Mouse (Mus musculus) ovary, postnatal 14 days (tissue): Measurements from ENCODE around the gene Mettl26.

Experiments
- DNase-seq: peaks from one replicate; pipeline ENCODE4 v3.0.0; 2022; ENCODE audit warnings: low spot score

Gene Mettl26

DNA sequence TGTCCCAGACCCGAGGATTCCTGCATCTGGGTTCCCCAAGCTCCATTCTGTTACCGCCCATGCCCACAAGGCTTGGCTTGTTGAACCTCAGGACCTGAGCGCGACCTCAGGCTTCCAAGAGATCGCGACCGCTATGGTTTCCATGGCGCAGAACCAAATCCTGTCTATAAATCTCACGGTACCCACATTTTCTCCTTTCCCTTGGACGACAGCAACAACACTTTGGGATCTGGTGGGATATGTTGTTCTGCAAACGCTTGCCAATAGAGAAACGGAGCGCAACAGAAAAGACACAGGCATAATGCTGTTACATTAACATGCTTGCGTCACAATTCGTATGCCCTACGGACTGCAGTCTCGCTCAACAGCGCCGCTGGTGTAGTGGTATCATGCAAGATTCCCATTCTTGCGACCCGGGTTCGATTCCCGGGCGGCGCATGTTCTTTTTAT lies at the start of gene Mettl26:
Gene Mettl26 (plus strand): TSS at position 354 of the 450 bp plus-strand sequence.
- peak; percentile 95 for DNase-seq

DNA sequence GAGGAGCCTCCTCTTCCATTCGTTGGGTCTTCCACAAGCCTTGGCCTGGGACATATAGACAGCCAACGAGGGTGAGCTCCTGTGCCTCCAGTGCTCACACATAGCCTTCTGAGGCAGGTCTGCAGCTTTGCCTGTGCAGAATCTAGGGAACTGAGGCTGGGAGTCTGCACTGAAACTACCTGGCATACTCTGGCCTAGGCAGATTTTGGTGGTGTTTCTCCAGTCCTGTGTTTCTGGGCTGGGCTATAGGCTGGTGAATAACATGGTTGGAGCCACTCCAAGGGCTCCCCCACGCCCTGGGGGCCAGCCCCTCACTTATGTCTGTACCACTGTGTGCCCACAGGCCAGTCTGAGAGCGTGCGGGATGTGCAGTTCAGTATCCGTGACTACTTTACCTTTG lies 49.6 kb upstream of the Mettl26 start:
- no peak for DNase-seq

DNA sequence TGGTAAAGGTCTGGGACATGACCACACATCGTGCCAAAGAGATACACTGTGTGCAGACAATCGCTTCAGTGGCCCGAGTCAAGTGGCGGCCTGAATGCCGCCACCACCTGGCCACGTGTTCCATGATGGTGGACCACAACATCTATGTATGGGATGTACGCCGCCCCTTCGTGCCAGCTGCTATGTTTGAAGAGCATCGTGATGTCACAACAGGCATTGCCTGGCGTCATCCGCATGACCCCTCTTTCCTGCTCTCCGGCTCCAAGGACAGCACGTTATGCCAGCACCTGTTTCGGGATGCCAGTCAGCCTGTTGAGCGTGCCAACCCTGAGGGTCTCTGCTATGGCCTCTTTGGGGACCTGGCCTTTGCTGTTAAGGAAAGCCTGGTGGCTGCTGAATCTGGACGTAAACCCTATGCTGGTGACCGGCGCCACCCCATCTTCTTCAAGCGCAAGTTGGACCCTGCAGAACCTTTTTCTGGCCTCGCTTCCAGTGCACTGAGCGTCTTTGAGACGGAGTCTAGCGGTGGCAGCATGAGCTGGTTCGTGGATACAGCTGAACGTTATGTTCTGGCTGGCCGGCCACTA lies 48.8 kb upstream of the Mettl26 start:
- no peak for DNase-seq

DNA sequence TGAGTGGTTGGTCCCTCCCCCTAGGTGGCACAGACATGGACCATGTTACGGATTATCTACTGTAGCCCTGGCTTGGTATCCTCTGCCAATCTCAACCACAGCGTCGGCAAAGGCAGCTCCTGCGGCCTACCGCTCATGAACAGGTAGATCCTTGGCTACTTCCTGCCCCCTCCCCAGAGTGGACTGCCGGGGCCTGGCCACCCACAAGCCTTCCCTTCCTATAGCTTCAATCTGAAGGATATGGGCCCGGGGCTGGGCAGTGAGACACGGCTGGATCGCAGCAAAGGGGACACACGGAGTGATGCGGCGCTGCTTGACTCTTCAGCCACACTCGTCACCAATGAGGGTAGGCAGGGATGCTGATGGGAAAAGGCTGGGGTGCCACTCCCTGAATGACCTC lies 47.9 kb upstream of the Mettl26 start:
- DNase-seq = no peak

DNA sequence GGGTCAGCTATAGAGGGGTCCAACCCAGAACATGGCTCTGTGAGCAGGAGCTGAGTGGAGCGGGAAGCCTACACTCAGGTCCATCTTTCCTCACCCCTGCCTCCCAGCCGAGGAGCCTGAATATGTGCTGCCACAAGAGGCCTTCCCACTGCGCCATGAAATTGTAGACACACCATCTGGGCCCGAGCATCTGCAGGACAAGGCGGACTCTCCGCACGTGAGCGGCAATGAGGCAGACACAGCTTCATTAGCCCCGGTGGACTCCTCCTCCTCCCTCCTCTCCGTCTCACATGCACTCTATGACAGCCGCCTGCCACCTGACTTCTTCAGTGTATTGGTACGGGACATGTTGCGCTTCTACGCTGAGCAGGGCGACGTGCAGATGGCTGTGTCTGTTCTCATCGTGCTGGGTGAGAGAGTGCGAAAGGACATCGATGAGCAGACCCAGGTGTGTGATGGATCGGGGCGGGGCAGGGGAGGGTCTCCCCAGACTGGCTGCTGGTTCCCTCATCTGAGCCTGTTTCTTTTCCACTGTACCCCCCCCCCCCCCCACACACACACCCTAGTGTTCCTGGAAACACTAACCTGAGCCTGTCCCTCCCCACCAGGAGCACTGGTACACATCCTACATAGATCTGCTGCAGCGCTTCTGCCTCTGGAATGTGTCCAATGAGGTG lies 47.2 kb upstream of the Mettl26 start:
- no peak for DNase-seq

DNA sequence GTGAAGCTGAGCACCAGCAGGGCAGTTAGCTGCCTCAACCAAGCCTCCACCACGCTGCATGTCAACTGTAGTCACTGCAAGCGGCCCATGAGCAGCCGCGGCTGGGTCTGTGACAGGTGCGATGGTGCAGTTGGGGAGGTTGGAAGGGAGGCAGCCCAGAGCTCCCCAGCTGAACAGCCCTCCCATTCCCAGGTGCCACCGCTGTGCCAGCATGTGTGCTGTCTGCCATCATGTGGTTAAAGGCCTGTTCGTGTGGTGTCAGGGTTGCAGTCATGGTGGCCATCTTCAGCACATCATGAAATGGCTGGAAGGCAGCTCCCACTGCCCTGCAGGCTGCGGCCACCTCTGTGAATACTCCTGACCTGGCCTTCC lies 46.7 kb upstream of the Mettl26 start:
- no peak for DNase-seq

DNA sequence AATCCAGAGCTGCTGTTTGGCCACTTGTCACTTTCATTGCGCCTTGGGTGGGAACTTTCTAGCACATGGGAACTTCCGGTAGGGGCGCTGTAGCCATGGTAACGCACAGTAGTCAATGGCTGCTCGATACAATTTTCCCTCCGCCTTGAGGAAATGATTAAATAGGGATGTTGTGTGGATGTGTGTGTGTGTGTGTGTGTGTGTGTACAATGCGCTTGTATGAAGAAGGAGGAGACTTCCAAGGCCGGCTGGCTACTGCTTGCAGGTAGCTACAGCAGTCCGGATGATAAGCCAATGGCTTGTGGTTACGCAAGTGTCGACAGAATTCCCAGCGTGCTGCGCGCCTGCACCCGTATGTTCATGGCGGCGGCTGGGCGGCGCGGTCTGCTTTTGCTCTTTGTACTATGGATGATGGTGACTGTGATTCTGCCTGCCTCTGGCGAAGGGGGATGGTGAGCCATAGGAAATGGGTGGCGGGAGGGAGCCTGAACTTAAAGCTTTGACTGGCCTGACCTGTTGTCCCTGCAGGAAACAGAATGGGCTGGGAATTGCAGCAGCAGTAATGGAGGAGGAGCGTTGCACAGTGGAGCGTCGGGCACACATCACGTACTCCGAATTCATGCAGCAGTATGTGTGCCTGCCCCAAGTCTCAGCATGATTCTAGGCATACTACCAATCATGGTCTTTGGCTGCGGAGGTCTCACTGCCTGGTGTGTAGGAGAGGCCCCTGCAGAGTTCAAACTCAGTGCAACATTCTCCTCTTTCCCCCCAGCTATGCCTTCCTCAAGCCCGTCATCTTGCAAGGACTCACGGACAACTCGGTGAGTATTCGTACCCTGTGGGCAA lies 45.9 kb upstream of the Mettl26 start, which contains the start of gene Jmjd8:
Gene Jmjd8 (plus strand): TSS at position 156 of the 846 bp plus-strand sequence.
- peak; percentile 69 for DNase-seq

DNA sequence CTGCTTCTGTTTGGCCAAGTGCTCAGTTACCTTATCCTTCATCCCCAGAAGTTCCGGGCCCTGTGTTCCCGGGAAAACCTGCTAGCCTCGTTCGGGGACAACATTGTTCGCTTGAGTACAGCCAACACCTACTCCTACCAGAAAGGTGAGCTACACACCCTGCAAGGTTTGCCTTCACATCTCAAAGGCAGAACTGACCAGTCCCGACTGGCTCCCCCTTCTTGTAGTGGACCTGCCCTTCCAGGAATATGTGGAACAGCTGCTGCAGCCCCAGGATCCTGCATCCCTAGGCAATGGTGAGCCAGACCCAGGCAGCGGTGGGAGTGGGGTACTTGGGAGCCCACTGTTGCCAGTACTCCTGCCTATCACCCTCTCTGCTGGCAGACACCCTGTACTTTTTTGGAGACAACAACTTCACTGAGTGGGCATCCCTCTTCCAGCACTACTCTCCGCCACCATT lies 45.3 kb upstream of the Mettl26 start:
- no peak for DNase-seq

DNA sequence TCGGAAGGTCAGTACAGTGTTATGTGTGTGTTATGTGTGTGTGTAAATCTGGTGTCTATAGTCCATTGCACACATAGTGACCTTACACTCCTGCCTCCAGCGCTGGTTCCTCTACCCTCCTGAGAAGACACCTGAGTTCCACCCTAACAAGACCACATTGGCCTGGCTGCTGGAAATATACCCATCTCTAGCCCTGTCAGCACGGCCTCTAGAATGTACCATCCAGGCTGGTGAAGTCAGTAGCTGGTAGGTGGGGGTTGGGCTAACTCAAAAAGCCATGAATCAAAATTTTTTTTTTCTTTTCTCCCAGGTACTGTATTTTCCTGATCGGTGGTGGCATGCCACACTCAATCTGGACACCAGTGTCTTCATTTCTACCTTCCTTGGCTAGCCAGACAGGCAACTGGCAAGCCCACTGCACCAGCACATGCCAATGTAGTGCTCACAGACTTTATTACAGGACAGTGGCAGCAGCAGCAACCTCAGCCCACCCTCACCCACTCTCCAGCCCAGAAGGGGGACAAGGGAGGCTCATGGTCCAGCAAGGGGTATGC lies 44.6 kb upstream of the Mettl26 start:
- DNase-seq = no peak

DNA sequence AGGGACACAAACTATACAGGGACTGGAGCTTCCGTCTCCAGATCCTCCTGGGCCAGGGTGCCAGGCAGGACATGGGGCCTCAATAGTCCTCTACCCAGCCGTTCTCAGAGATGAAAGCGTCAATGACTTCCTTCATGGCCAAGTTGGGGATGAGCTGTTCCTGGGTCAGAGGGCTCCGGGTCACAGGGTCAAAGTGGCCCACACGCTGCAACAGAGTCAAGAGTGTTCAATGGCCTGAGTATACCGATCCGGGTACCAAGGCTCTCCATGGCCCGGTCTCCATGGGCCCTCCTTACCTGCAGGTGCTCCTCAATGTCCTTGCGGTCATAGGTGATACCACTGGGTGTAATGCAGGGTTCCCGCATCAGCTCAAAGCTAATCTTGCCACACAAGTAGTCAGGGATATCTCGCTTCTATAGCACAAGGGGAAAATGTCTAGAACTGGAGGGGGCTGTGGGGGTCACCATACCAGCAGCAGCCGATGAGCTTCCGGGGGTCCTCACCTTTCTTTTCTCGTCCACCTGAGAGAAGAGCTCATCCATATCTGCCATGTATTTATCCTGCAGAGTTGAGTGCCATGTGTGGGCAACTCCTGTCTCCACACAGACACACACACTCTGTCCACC lies 44.0 kb upstream of the Mettl26 start:
- no peak for DNase-seq

DNA sequence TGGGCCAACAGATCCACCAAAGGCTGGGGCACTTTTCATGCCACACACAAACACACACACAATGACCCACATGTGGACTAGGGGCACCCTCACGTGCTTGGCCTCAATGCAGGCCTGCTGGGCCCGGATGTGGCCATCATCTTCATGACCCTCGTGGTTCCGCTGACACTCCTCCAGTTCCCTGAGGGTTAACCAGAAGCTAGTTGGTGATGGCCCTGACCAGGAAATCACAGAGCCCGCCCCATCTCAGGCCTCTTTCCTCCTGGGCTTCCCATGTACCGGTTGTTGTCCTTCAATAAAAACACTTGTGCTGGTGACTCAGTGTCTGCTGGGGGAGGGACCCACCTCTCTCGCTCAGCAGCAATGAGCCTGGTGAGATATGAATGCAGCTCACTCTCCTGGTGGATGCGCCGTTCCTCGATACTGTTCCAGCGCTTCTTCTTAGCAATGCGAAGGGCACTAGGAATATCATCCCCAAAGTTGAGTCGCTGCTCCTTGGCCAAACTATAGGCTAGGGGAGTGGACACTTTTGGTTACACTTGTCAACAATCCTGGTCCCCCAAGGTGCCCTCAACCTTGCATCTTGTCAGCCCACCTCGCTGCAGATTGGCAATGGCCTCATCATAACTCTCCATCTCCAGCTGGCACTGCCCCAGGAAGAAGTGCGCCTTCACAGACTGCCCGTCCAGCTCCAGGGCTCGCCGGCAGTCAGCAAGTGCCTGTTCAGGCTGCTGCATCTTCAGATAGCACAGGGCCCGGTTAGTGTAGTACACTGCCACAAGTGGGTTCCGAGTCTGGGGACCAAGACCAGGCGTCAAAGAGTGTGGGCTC lies 43.2 kb upstream of the Mettl26 start:
- no peak for DNase-seq

DNA sequence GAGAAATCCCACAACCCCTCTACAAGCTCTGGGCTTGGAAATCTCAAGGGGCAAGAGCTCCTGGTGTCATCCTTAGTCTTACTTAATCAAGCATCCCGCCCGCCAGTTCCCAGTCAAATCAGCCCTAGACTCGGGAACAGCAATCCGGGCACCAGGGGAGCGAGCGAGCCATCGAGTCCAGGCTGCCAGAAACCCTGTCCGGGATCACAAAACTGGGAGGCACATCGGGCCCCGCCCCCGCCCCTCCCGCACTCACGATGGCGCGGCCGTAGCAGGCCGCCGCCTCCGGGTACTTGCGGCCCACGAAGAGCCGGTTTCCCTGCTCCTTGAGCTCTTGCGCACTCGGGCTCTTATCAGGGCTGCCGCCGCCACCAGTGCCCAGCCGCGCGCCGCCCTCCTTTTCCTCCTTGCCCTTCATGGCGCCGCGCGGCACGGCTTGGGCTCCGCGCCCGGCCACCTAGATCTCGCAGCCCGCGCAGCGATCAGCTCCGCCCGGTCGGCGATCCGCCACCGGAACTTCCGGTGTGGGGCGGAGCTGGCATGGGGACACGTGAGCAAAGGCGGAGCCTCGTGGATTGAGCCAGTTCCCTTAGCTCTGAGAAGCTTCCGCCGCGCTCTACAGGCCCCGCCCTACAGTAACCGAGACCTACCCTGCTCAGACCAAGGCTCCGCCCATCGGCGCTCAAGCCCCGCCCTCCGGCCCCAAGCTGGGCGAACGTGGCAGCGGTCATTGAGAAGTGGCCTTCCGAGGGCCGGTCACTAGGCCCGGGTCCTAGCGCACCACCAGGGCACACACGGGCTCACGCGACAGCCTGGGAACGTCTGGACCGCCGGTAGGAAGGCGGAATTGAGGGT lies 42.2 kb upstream of the Mettl26 start:
- peak; percentile 99 for DNase-seq

DNA sequence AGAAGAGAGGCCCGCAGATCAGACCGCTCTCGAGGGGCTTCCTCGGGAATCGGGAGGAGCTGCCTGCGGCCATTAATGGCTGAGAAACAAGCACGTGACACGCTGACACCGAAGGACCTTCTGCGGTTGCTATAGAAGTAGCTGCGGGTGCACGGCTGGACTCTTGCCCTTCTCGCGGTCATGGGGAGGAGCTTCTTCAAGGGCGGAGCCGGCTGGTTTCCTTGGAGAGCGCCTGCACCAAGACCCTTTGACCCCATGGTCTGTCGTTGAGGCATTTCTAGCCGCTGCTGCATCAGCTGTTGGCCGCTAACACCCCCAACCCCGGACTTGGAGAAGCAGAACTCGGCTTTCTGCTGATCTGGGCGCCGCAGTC lies 41.6 kb upstream of the Mettl26 start, which contains the start of gene Stub1:
Gene Stub1 (minus strand): TSS at position 114 of the 373 bp plus-strand sequence.
- peak; percentile 90 for DNase-seq

DNA sequence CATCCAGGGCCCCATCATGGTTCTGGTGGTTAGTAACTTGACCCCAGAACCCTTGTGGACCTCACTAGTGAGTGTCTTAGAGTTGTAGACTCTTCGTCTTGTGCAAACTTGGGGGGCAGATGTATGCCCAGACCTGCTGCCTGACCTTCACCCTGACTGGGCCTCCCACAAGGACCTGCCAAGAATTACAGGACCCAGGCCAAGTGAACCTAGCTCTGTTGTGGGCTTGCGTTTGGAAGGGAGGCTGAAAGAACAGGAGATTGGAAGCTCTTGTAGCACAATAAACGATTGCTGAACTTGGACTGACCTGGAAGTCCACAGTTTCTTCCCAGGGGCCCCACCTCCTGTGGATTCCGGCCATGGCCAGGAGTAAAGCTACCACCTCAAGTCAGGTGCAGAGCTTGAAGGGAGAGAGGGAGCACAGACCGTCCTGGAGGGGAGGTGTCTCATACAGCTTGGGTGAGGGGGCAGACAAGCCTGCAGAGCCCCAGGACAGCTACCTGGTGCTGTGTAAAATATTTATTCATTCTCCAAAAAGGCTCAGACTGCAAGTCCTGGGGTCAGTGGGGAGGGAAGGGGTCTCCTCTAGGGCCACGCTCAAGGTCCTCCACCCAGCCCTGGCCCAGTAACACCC lies 40.8 kb upstream of the Mettl26 start:
- DNase-seq = no peak

DNA sequence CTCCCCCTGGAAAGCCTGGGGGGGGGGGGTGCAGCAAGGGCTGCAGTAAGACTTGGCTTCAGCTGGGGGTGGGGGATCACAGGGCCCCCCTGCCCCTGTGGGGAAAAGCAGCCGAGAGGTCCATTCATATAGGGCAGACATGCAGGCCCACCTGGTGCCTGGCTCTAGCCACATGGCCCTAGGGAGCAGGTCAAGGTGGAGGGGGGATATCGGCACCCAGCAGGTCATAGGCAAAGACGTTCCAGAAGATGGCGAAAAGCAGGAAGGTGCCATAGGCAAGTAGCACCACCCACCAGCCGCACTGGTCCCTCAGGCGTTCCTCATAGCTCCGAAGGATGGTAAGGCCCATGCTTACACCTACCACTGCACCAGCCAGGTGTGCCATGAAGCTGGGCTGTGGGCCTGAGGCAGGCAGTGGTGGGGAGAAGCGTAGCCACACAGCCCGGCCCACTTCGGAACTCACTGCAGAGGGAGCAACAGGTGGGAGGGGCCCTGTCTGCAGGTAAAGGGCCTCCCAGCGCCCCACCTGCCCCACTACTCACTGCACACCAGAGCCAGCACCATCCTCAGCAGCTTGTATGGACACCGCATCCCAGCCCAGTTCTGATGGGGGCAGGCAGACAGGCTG lies 40.2 kb upstream of the Mettl26 start:
- no peak for DNase-seq

DNA sequence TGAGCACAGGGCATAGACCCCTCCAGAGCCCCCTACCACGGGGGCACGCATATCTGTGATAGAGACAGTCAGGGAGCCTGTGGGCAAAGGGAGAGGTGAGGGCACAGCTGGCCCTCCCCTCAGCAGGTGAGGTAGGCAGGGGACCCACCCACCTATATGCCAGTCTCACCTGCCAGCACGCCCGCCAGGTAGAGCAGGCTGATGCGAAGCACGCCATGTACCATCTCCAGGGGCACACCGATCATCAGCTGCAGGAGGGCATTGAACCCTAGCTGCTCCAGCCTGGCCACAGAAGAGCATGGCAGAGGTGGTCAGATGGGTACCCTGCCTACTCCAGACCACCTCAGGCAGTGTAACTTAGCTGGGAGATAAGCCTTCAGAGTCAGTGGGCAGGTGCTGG lies 39.6 kb upstream of the Mettl26 start:
- DNase-seq = no peak

DNA sequence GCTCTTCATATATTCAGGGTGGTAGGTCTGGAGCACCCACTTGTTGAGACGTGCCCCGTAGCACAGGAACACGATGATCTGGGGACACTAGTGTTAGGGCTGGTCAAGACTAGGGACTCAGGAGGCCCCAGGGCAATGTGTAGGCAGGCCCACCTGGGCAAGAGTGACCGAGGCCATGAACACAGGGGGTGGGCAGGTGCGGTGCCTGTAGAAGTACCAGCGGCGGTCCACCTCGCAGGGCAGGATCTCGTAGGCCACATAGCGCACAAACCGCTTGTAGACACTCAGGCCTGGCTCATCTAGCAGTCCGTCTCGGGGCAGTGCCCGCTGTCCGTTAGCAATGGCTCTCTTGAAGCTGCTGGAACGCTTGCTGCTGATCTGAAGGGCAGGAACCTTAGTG lies 39.1 kb upstream of the Mettl26 start:
- no peak for DNase-seq

DNA sequence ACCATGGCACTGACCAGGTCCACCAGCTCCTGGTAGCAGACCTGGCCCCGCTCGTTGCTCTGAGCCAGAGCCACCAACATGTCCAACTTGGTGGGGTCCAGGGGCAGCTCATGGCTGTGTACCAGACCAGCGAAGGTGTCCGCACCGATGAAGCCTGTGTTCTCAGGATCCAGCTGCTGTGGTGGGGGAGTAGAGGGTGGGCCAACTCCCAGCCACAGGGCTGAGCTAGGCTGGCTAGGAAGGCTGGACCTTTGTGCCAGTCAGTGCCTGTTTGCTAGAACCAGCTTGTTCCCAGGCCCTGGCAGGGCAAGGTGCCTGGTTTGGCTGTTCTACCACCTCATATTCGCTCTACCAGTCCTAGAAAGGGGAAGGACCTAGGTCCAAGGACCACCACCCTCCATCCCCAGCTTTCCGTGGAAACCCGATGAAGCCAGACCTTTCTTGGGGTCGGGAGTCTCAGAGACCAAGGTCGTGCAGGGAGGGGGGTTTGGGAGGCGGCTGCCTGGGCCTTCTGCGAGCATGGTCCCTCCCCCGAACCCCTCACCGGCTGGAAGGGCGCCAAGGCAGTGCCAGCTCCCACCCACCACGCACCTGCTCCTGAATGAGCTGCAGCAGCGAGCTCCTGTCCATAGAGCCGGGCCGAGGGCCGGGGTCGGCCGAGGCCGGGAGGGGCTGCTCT lies 38.3 kb upstream of the Mettl26 start:
- no peak for DNase-seq

DNA sequence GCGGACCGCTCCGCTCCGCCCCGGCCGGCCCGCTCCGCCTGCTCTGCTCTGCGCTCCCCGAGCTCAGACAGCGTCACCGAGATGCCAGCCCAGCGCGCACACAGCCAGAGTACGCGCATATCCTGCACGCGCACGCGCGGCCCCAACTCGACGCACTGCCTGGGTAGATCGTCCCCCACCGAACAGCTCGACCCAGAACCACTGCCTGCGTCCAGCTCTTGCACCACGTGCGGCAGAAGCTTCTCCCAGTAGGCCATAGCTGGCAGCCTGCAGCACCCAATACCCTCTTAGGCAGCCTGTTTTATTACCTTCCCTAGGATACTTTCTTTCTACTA lies 37.8 kb upstream of the Mettl26 start, which contains the start of gene Rhbdl1:
Gene Rhbdl1 (minus strand): TSS at position 220 of the 335 bp plus-strand sequence.
- DNase-seq = peak; percentile 59
